Comparison of ENCODE assay signal across 15 mouse cellular contexts in the genomic region with DNA sequence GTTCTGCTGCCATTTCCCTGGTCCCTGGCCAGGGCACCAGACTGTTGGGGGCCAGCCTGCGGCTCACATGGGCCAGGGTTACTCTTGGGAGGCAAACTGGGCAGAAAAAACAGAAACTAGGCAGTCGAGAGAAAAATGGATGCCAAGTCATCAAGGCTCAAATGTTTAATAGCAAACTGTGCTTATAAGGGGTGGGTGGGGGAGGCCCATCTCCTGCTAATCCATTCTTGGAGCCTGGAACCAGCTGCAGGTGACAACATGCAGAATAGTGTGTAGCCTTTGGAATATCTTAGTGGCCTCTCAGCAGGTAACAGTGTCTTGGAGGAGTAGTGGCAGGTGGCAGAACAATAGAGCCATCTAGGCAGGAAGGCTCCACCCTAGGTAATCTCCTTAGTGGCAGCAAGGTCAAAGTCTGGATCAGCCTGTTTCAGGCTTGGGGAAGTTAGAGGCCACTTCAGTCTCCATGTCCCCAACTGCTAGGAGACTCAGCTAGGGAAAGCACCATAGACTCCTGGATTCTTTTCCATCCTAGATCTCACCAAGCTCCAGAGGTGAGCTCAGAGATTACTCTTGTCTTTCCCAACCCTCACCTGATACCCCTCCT.
"Had no signal": no experiment of that assay in that cellular context is flagged by ENCODE, and none has a peak within 500 bp of the region (broad histone marks: within the 10 kb centered on the region; RNA-seq: fewer than 3 reads in every experiment).

No protein-coding gene starts in this region.

- H3K9ac ChIP-seq: limb, embryonic 13.5 days; liver, embryonic 14.5 days; midbrain, embryonic 15.5 days; neural tube, embryonic 12.5 days had no signal

- H3K4me1 ChIP-seq: limb, embryonic 13.5 days; megakaryocyte, embryonic 14.5 days; midbrain, embryonic 15.5 days; neural tube, embryonic 12.5 days had no signal

- H3K27ac ChIP-seq: limb, embryonic 13.5 days; liver, embryonic 14.5 days; midbrain, embryonic 15.5 days; neural tube, embryonic 12.5 days had no signal

- H3K9me3 ChIP-seq: midbrain, embryonic 15.5 days; neural tube, embryonic 12.5 days had no signal

- H3K27me3 ChIP-seq: limb, embryonic 13.5 days; megakaryocyte, embryonic 14.5 days; midbrain, embryonic 15.5 days; neural tube, embryonic 12.5 days had no signal

- H3K4me2 ChIP-seq: limb, embryonic 13.5 days; midbrain, embryonic 11.5 days; midbrain, embryonic 15.5 days; neural tube, embryonic 12.5 days had no signal

- H3K36me3 ChIP-seq: limb, embryonic 13.5 days; midbrain, embryonic 15.5 days; neural tube, embryonic 12.5 days had no signal

- ATAC-seq: lung, postnatal 0 days; midbrain, embryonic 15.5 days had no signal

- H3K4me3 ChIP-seq: limb, embryonic 13.5 days; megakaryocyte, embryonic 14.5 days; midbrain, embryonic 15.5 days; neural tube, embryonic 12.5 days had no signal

- DNase-seq: kidney, postnatal 25 days; layer of hippocampus, adult 9-11 months; layer of hippocampus, postnatal 36 days; lung, adult 18-20 months; lung, postnatal 36 days; right cerebral cortex, postnatal 4 days; spleen, adult 18-20 months; thymus, postnatal 4 days had no signal
